Mouse (Mus musculus): ENCODE measurements around the gene Apobr. TPM values are rescaled to one million over a fixed set of nuclear protein-coding genes. Genes with fewer than 3 reads are reported as not detected.

Apobr gene
- polyA plus RNA-seq, 1 experiment from 2014 or later: 0.22 TPM

DNA sequence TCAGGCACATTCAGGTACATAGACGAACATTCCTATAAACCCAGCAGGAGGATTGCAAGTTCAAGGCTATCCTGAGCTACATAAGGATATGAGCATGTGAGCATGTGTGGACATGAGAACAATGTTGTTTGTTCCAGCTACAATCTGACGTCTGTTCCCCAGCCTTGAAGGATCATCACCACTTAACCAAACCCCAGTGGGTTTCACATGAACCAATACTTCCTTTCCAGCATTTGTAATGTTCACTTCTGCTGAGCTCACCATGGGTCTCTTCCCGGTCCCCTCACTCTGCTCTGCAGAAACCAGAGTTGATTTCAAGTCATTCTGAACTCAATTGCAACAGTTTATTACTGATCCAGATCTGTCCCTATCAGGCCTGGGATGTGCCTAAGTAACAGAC is 17.9 kb downstream of the Apobr start:
- H3K27me3 ChIP-seq (replicated peaks): no peaks in the 10 kb centered on the region
- WGBS: 75% methylated on average over 3 of the region's 3 CpGs
- no peaks in the 10 kb centered on the region for H3K36me3 ChIP-seq
- H3K4me2 ChIP-seq: no peak overlapping the region
- H3K4me3 ChIP-seq (replicated peaks): no peak overlapping the region
- no peak overlapping the region for H3K27ac ChIP-seq (replicated peaks)
- no peaks in the 10 kb centered on the region for H3K9me3 ChIP-seq (replicated peaks)
- H3K9ac ChIP-seq (replicated peaks): no peak overlapping the region
- no peaks in the 10 kb centered on the region for H3K4me1 ChIP-seq
- ATAC-seq (ENCODE audit: low FRiP score): no peak

DNA sequence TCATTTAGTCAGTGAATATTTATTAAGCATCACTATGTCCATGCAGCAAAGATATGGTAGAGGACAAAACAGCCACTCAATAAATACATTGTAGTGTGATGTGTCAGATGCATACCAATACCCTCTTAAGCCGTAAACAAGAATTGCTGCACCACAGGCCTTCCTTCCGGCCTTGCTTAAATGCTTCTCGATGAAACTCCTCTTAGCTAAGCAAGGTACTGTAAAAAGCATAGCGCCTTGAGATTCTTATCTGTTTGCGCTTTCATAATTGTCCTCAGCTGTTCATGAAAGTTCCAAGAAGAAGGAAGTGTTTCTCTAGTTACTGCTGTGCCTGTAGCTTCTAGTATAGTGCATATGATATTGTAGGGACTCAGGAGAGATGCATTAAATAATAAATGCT is 21.9 kb downstream of the Apobr start:
- 70% methylated on average over 5 of the region's 5 CpGs for WGBS
- no peak overlapping the region for H3K4me3 ChIP-seq (replicated peaks)
- no peak overlapping the region for H3K4me2 ChIP-seq
- no peaks in the 10 kb centered on the region for H3K27me3 ChIP-seq (replicated peaks)
- H3K36me3 ChIP-seq: no peaks in the 10 kb centered on the region
- no peak overlapping the region for H3K27ac ChIP-seq (replicated peaks)
- no peaks in the 10 kb centered on the region for H3K9me3 ChIP-seq (replicated peaks)
- ATAC-seq (ENCODE audit: low FRiP score): no peak
- H3K9ac ChIP-seq (replicated peaks): no peak overlapping the region
- H3K4me1 ChIP-seq: no peaks in the 10 kb centered on the region

DNA sequence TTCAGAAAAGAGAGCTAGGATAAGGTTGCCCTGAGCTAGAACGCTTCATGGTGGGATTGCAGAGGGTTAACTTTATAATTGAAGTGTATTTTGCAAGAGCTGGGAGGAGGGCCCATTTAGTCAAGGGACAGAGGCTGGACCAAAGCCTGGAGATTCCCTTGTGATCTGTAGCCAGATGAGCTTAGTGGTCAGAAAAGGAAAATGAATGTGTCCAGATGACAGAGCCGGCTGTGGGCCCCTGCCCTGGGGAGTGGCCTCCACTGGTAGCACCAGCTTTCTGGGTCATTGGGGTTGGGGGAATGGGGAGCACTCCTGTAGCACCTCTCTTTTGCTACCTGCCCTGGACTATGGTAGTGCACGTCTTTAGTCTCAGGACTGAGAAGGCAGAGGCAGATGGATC is 22.3 kb downstream of the Apobr start:
- no peak overlapping the region for H3K4me2 ChIP-seq
- H3K9me3 ChIP-seq (replicated peaks): no peaks in the 10 kb centered on the region
- ATAC-seq (ENCODE audit: low FRiP score): no peak
- H3K4me1 ChIP-seq: no peaks in the 10 kb centered on the region
- WGBS: 71% methylated on average over 3 of the region's 3 CpGs
- no peaks in the 10 kb centered on the region for H3K36me3 ChIP-seq
- H3K9ac ChIP-seq (replicated peaks): no peak overlapping the region
- H3K27me3 ChIP-seq (replicated peaks): no peaks in the 10 kb centered on the region
- H3K4me3 ChIP-seq (replicated peaks): no peak overlapping the region
- H3K27ac ChIP-seq (replicated peaks): no peak overlapping the region

DNA sequence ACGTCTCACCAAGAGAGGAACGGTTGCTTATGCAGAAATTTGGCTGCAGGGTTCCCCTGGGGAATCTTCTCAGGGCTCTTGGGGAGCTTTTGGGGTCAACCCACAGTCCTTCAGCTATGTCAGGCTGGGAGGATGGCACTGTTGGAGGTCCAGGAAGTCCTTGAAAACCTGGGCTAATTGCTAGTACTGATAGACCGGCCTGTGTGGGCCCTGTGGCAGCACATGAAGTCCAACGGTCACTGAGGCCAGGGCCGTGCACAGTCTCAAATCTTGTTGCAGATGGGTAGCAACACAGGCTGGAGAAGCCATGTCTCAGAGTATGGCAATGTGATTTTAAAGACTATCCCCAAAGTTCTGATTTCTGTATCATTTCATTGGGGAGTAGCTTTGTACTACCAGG is 23.1 kb downstream of the Apobr start:
- Histone ChIP-seq H3K4me2 (no peak overlapping the region), H3K4me1 (no peaks in the 10 kb centered on the region), H3K9me3 (replicated peaks) (no peaks in the 10 kb centered on the region), H3K27me3 (replicated peaks) (no peaks in the 10 kb centered on the region), H3K27ac (replicated peaks) (no peak overlapping the region), H3K9ac (replicated peaks) (no peak overlapping the region), H3K36me3 (no peaks in the 10 kb centered on the region), H3K4me3 (replicated peaks) (no peak overlapping the region)
- no peak for ATAC-seq (ENCODE audit: low FRiP score)
- 85% methylated on average over 5 of the region's 5 CpGs for WGBS

DNA sequence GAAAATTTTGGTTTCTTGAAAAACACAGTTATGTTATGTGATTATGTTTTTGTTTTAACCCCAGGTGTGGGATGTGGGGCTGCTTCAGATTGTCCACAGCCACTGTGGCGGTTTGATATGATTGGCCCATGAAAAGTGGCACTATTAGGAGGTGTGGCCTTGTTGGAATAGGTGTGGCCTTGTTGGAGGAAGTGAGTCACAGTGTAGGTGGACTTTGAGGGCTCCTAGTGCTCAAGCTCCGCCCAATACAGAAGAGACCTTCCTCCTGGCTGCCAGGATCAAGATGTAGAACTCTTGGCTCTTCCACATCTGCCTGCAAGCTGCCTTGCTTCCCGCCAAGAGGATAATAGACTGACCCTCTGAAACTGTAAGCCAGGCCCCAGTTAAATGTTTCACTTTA is 28.0 kb downstream of the Apobr start:
- H3K27me3 ChIP-seq (replicated peaks): no peaks in the 10 kb centered on the region
- H3K27ac ChIP-seq (replicated peaks): no peak overlapping the region
- H3K9ac ChIP-seq (replicated peaks): no peak overlapping the region
- no peaks in the 10 kb centered on the region for H3K36me3 ChIP-seq
- H3K4me2 ChIP-seq: no peak overlapping the region
- no peak overlapping the region for H3K4me3 ChIP-seq (replicated peaks)
- 72% methylated on average over 3 of the region's 3 CpGs for WGBS
- no peak for ATAC-seq (ENCODE audit: low FRiP score)
- no peaks in the 10 kb centered on the region for H3K4me1 ChIP-seq
- H3K9me3 ChIP-seq (replicated peaks): no peaks in the 10 kb centered on the region

DNA sequence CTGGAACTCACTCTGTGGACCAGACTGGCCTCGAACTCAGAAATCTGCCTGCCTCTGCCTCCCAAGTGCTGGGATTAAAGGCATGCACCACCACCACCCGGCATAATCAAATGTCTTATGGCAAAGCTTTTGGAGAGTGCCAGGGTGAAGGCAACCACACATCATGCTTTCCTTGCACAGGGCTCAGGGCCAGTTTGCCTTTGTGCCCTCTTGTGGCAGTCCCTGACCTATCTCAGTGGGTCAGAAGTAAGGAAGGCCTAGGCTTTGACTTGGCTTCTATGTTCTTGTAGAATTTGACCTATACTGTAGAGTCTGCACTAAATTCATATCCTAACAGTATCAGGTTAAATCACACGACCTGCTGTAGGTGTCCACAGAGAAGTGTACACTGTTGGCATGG is 32.0 kb downstream of the Apobr start:
- ATAC-seq (ENCODE audit: low FRiP score): no peak
- Histone ChIP-seq H3K36me3 (no peaks in the 10 kb centered on the region), H3K4me2 (no peak overlapping the region), H3K27me3 (replicated peaks) (no peaks in the 10 kb centered on the region), H3K9me3 (replicated peaks) (no peaks in the 10 kb centered on the region), H3K4me3 (replicated peaks) (no peak overlapping the region), H3K4me1 (no peaks in the 10 kb centered on the region), H3K9ac (replicated peaks) (no peak overlapping the region), H3K27ac (replicated peaks) (no peak overlapping the region)
- WGBS: 75% methylated on average over 3 of the region's 3 CpGs

DNA sequence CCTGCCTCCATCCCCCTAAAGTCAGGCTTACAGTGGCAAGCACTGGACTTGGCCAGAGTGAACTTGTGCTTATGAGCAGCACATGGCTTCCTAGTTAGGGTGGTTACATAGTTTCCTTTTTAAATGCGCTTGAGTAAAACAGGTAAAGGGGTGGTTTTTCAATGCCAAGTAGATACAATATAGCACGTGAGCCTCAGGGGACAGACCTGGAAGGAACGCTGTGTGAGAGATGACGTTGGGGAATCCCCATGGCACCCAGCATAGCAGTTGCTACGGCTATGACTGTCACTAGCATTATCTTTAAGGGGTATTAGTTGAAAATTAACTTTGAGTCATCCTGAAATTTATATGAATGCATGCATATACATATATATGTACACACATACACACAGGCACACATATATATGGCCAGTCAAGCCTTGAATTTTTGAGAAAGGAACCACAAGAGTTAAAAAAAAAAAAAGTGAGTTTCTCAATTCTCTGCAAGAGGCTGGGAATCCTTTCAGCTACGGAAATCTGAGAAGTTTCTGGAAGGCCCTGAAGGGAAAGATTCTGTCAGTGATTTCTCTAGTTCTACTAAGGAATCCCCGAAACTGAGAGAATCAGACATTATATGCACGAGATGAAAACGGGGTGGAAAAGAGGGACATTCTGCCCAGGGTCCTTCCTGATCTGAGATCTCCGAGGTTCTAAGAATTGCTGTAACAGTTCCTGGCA is 35.0 kb downstream of the Apobr start:
- Histone ChIP-seq H3K27ac (replicated peaks) (no peak overlapping the region), H3K4me1 (no peaks in the 10 kb centered on the region)
- WGBS: 84% methylated on average over 10 of the region's 10 CpGs

DNA sequence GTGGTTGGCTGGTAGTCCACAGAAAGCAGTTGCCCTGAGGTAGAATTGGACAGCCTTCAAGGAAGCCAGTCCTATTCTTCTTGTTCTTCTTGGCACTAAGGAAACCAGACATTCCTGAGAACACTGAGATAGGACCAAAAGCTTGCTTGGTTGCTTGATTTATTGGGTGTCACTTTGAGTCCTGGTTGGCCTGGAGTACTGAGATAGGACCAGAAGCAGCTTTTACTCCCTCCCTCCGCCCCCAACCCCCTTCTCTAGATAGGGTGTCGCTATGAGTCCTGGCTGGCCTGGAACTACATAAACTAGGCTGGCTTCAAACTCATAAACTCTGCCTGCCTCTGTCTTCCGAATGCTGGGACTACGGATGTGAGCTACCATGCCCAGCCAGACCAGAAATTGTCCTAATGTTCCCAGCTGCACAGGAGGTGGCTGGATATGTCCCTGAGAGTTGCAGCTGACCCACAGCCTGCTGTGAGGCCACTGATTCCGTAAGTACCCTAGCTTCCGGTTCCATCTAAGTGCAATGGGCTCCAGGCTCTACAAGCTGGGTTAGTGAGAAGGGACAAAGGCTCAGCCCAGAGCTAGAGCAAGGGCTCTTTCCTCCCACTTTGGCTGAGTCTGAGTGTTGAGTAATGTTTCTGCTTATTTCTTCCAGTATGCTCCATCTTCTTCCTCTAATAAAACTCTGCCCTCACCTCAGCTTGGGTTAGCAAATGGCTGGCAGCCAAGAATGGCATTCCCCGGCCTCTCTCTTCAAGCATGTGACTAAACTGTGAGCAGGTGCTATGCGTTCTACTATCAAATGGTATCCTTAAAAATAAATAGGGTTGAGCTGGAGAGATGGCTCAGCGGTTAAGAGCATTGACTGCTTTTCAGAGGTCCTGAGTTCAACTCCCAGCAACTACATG is 37.0 kb downstream of the Apobr start:
- Histone ChIP-seq H3K27ac (replicated peaks) (no peak overlapping the region), H3K9me3 (replicated peaks) (no peaks in the 10 kb centered on the region), H3K27me3 (replicated peaks) (no peaks in the 10 kb centered on the region), H3K4me2 (no peak overlapping the region), H3K36me3 (no peaks in the 10 kb centered on the region), H3K9ac (replicated peaks) (no peak overlapping the region), H3K4me3 (replicated peaks) (no peak overlapping the region), H3K4me1 (no peaks in the 10 kb centered on the region)
- no peak for ATAC-seq (ENCODE audit: low FRiP score)
- 91% methylated on average over 9 of the region's 9 CpGs for WGBS

More for the DNA sequence above, 35.0 kb downstream of the Apobr start:
- ATAC-seq (ENCODE audit: low FRiP score): no peak
- H3K36me3 ChIP-seq: no peaks in the 10 kb centered on the region
- H3K4me3 ChIP-seq (replicated peaks): no peak overlapping the region
- no peaks in the 10 kb centered on the region for H3K27me3 ChIP-seq (replicated peaks)
- H3K4me2 ChIP-seq: no peak overlapping the region
- no peaks in the 10 kb centered on the region for H3K9me3 ChIP-seq (replicated peaks)
- no peak overlapping the region for H3K9ac ChIP-seq (replicated peaks)

DNA sequence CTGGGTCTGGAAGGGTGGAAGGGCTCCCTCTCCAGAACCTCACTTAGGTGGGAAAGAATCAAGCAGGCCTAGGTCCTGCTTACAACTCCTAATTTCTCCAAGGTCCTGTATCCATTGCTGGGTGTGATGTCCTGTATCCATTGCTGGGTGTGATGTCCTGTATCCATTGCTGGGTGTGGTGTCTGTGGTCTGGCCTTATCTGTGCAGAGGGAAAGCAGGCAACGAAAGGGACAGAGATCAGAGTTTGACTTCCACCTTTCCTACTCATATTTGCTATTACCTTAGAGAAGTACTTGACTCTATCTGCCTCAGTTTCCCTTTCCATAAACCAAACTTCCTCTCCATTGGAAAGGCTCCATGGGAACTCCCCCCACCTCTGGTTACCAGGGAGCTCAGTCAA is 38.6 kb downstream of the Apobr start:
- Histone ChIP-seq H3K4me2 (no peak overlapping the region), H3K4me3 (replicated peaks) (no peak overlapping the region), H3K4me1 (no peaks in the 10 kb centered on the region), H3K27ac (replicated peaks) (no peak overlapping the region), H3K9ac (replicated peaks) (no peak overlapping the region), H3K9me3 (replicated peaks) (no peaks in the 10 kb centered on the region), H3K36me3 (no peaks in the 10 kb centered on the region), H3K27me3 (replicated peaks) (no peaks in the 10 kb centered on the region)
- no peak for ATAC-seq (ENCODE audit: low FRiP score)
- WGBS: 93% methylated on average over 1 of the region's 1 CpGs

DNA sequence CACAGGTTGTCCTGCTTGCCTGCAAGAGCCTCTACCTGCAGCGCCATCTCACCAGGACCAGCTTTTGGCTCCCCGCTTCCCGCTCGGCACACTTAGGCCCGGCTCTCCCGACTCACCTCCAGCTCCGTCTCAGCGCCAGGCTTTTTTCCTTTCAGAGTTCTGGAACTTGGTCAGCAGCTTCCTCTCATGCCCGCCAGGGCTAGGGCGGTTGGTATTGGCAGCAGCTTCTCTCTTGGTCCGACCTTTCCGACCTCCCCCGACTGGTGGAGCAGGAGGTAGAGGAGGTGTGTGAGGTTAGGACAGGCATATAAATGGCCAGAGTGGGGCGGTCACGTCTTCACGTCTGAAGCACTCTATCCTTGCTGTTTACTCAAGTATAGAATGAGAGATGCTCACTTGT is 40.0 kb downstream of the Apobr start:
- no peaks in the 10 kb centered on the region for H3K9me3 ChIP-seq (replicated peaks)
- no peaks in the 10 kb centered on the region for H3K36me3 ChIP-seq
- ATAC-seq (ENCODE audit: low FRiP score): no peak
- peak overlapping the region; percentile 15; the same call in 1 of the 2 replicates for H3K4me2 ChIP-seq
- H3K4me3 ChIP-seq (replicated peaks): no peak overlapping the region
- no peaks in the 10 kb centered on the region for H3K4me1 ChIP-seq
- no peak overlapping the region for H3K9ac ChIP-seq (replicated peaks)
- no peak overlapping the region for H3K27ac ChIP-seq (replicated peaks)
- no peaks in the 10 kb centered on the region for H3K27me3 ChIP-seq (replicated peaks)
- 74% methylated on average over 16 of the region's 16 CpGs for WGBS

DNA sequence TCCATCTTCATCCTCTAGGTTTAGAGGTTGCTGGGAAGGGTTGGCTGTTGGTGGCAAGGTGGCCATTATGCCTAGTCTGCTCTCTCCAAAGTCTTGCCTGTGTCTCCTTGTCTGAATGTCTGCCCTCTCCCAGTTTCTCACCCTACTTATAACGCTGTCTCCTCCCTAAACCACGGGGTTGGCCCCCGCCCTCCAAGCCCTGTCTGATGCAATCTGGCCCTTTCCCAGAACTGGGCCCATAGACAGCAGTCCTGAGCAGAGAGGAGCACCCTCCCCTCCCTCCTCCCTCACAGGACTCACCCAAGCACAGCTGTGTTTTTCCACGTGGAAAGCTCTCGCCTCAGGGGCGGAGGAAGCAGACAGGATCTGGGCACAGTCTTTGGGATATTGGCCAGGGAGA is 40.6 kb downstream of the Apobr start:
- ATAC-seq (ENCODE audit: low FRiP score): no peak
- Histone ChIP-seq H3K4me1 (no peaks in the 10 kb centered on the region), H3K4me2 (no peak overlapping the region), H3K27me3 (replicated peaks) (no peaks in the 10 kb centered on the region), H3K9me3 (replicated peaks) (no peaks in the 10 kb centered on the region), H3K27ac (replicated peaks) (no peak overlapping the region), H3K4me3 (replicated peaks) (no peak overlapping the region), H3K9ac (replicated peaks) (no peak overlapping the region), H3K36me3 (no peaks in the 10 kb centered on the region)
- WGBS: 56% methylated on average over 6 of the region's 6 CpGs
